Mouse (Mus musculus) cerebellum, adult 11-12 months (tissue): ENCODE results near the gene Apeh.
"Not testable (repeated sequence)": the region's sequence is repeated elsewhere in the genome, so short reads cannot be mapped to it uniquely, and the experiment has no call there.

Experiments
- DNase-seq: peaks from one replicate; pipeline ENCODE4 v3.0.0; 2022

Gene Apeh

DNA sequence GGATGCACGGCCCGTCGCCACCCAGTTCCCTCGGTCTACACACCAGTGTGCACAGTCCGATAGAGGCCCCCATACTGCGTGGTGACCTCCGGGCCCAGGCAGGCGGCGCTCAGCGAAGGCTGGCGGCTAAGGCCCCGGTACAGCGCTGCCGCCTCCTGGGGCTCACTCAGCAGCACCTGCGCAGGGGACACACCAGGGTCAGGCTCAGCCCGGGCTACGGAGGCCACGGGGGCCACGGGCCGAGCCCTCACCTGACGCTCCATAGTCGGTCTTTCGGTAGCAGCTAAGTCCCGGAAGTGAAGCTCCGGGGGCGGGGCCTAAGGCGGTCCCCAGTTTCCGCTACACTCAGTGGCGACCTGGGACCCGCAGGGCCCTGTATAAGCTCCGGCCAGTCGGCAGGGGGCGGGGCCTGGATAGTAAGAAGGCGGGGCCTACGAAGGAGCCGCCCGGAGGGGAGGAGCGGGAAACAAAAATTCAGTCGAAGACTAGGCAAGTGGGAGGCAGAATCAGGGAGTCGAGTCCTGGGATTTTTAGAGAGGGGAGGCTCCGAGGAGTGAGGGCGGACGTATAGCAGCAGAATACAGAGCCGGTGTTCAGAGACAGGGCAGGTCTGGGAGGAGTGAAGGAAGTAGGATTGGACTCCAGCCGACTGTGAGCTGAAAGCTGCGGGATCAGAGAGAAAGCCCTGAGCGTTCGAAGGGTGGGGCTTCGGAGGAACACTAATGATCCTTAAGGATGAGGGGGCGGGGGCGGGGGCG is at the start of gene Apeh:
Gene Apeh, minus strand, starts transcription at position 423 of the 758 bp plus-strand sequence.
- peak; percentile 95 for DNase-seq

DNA sequence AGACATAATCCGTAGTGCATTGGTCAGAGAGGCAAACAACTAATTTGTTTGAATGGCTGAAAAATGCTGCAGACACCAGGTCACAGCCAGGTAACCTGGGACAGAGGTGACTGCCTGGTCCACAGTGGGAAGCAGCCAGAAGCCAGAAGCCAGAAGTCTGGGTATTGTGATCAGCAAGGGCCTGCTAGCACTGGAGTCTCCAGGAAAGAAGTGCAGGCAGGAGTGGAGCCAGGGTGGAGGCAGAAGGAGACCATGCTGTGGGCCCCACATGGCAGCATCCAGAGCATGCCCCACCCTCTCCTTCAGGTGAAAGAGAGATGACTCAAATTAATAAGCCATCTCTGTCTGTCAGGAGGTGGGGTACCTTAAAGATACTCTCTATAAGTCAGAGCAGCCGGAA is 49.1 kb upstream of the Apeh start:
- peak; percentile 59 for DNase-seq

DNA sequence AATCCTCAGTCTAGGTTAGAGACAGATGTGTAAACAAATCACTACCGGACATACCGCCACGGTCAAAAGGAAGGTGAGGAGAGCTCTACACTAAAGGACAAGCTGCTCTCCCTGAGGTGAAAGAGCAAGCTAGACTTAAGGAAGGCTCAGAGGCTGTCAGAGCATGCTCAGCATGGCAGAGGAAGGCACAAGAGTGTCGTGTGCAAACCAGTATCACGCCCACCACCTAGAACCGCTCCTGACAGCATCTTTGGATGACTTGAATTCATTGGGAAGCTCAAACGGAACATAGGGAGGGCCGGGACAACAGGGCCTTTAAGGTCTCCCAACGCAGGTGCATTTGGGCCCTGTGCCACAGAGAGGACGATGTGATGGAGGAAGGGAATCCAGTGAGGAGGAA is 47.0 kb upstream of the Apeh start:
- DNase-seq, result peak; percentile 49

DNA sequence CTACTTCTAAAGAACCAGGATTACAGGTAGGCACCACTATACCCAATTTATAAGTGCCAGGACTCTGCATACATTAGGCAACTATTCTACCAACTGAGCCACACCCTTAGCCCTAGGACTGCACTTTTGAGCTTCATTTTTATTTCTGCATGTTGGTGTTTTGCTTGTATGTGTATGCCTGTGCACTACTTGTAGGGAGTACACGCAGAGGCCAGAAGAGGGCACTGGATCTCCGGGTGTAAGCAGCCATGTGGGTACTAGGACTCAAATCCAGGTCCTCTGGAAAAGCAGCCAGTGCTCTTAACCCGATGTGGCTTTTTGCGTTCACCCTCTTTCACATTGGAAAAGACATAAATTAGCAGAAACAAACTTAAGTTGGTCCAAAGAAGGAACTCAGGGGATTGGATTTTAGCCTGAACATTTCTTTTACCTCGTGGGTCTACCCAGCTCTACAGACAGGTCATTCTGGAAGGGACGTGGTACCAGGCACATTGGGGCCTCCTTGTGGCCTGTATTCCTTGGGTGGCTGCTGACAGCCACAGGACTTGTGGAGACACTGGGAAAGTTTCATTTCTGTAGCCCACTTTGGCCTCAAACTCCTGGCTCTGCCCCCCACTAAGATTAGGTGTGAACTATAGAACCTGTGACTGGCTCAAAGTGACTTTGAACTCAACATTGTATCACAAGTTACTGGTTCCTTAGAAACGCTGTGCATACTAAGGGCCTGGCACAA is 45.7 kb upstream of the Apeh start:
- peak; percentile 76 for DNase-seq

DNA sequence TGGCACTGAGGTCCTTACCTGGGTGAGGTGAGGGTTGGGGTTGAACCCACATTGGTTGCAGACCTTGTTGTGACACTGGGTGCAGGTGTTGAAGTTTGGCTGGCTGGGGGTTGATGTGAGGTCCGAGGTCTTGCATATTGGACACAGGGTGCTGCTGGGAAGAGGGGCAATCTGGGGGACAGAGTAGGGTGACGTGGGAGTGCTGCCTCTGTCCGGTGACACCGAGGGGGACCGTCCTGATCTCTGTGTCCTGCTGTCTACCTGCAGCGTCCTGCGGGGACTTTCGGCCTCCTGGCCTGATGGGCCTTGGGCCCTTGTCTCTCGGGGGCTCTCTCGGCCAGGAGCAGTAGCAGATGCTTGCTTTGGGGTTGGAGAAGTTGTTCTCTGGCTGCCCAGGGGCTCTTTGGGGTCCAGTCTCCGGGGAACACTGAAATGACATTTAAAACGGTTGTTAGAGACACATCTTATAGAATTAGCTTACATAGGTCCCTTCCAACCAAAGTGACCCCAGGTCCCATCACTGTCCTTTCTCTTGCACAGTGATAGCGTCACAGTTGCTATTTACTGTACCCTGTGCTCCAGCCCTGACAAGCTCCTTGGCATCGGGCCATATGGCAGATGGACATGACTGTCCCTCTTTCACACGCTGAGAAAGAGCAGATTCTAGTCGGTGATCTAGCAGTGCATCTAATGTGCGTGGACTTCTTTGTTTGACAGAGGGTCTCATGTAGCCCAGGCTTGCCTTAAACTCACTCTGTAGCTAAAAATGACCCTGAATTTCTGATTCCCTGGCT is 45.0 kb upstream of the Apeh start:
- DNase-seq, result peak; percentile 95

DNA sequence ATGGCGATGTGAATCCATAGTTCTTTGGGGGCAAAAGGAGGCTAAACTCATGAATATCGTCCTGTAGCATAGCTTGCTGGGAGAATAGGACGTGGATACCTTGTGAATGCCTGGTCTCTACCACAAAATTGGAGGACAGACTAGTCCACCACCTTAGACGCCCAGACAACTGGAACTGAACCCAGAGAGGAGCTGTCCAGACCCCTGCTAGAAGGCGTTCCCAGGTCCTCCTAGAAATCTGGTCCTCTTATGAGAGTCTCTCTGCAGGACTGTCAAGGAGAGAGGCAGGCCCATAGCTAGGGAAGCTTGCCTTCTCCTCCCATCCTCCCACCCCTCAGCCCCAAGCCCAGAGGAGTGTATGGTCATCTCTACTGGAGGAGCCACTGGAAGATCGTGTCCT is 43.7 kb upstream of the Apeh start:
- DNase-seq, result no peak

DNA sequence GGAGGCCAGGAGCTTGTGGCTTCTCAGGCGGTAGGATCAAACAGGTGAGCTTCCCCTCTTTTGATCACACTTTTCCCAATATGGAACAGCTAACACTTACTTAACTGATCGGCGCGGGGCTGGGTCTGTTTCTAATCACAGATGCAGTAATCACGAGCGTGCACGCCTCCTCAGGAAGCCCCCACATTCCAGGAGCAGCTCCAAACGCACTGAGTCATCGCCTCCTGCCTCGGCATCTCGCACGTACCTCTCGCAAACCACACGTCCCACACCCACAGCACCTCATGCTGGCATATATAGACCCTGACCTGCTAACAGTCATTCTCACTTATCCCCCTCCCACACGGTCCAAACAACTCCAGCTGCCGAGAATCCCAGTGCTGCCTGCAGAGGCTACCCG is 43.1 kb upstream of the Apeh start:
- DNase-seq, result no peak

DNA sequence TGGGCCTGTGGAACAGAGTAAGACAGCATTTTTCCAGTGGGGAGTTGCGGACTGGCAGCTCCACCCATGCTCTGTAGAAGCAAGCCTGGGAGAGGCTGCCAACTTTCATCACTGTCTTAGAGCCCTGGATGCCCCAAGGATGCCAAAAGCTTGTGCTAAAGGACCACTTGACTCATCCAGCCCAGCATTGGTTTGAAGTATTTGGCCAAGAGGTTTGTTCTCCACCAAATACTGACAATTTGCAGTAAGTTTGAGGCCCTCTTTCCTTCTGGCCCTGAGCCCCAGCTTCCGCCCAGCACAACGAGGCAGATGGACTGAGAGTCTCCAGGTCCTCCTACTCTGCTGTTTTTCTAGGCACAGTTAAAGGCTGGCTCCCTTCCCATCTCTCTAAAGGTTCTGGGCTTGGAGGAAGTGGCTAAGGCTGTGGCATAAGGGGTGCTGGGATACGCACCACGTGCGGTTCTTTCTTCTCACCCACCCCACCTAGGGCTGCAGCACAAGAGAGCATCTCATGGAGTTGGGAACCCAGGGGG is 42.6 kb upstream of the Apeh start:
- peak; percentile 90 for DNase-seq

DNA sequence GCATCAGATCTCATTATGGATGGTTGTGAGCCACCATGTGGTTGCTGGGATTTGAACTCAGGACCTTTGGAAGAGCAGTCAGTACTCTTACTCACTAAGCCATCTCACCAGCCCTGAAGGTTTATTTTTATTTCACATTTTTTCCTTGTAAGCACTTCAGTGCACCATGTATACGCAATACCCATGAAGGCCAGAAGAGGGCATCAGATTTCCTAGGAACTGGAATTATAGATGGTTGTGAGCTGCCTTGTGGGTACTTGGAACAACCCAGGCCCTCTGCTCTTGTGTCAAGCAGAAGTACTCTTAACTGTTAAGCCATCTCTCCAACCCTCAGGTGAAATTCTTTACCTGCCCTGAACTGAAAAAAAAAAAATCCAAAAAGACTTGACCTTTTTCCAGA is 41.8 kb upstream of the Apeh start:
- DNase-seq, result peak; percentile 68

DNA sequence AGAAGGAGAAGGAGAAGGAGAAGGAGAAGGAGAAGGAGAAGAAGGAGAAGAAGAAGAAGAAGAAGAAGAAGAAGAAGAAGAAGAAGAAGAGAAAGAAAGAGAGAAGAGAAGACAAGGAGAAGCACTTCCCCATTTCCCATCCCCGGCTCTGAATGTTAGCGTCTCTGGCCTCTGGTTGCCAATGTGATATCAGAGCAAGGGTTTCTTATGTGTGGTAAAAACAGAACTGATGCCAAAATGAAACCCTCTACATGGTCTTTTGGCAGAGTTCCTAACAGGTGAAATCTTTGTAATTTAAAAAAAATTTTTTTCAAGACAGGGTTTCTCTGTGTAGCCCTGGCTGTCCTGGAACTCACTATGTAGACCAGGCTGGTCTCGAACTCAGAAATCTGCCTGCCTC is 41.3 kb upstream of the Apeh start:
- DNase-seq, result not testable (repeated sequence)

DNA sequence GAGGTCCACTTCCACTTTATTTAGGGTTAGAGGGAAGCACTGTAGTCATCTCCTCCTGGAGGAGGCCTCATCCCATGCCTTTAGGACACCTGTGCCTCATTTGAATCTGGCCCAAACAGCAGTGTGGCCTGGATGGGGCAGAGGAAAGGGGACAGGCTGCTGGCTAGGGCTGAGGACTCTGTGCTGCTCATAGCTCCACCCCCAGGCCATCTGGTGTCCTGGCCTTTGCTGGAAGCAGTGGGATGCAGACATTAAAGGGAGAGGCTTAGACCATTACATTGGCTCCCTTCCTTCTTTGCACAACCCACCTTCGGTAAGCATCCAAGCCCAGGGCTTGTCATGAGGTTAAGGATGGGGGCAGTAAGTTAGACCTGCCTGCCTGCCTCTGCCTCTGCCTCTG is 39.1 kb upstream of the Apeh start:
- peak; percentile 94 for DNase-seq

DNA sequence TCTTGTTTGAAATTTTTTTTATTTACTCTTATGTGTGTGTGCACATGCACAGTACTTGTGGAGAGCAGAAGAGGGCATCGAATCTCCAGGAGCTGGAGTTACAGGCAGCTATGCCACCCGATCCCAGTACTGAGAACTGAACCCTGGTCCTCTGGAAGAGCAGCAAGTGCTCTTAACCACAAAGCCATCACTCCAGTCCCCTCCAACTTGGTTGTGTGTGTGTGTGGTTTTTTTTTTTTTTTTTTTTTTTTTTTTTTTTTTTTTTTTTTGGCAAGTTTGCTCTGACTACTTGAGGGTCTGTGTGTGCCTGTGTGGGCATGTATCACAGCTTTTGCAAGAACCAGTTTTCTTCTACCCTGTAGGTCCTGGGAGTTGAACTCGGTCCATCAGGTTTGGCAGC is 38.0 kb upstream of the Apeh start:
- DNase-seq, result no peak

DNA sequence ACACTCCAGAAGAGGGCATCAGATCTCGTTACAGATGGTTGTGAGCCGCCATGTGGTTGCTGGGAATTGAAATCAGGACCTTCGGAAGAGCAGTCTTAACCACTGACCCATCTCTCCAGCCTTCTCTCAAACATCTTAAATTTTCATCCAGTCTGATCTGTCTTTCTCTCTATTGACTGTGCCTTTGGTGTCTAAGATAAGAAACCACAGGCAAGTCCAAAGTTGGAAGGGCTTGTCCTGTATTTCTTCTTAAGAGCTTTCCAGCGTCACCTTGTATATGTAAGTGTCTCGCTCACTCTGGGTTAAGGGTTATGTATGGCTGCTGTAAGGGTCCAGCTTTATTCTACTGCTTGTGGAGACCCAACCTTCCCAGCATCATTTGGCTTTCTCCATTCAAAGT is 37.1 kb upstream of the Apeh start:
- DNase-seq, result no peak

DNA sequence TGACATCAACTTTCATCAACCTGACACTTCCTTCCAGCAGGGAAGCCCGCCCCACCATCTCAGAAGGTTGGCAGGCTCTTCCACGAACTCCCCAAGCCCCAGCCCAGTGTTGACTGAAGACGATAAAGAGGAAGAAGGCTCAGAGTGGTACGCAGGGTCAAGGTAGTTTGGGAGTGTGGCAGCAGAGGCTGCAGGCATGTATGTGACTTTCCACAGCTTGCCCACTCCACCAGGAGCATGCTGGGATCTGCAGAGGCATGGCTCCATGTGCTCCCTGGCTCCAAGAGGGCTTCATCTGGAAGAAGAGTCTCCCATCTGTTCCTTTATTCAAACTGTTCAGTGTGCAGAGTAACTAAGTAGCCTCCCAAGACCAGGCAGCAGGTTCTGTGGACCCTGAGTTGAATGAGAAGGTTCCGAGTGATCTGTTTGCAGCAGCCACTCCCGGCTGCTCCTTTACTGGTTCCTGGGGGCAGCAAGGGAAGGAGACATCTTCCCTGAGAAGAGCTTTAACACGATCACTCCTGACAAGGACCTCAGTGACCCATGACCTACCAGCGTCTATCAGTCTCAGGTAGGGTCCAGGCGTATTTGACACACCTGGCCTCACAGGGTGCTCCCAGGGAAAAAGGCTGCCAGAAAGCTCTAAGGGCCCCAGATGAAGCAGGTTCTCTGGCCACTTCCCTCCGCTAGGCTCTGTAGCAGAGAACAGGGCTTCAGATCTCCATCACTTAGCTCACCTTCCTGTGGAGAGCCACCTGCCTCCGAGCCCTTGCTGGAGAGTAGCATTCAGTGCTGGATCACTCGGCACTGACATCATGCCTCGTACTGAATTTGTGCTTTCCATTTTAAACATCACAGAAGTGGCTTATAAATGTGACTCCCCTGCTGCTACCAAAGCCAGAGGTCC is 34.9 kb upstream of the Apeh start:
- peak; percentile 76 for DNase-seq

DNA sequence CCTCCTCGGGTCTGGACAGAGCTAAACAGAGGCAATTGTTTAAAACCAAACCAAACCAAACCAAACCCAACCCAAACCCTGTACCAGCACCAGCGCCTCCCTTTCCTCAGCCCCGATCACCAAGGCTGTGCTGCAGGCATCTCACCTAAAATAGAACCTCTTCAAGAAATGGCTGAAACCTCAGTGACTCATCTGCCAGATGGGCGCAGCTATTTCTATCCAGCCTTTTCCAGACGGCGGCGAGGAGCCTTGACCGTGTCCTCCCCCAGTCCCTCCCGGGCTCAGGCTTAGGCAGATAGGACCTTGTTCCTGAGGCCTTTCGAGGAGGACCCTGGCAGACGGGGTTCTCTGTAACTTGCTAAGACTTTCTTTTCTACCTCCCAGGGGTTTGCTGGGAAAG is 33.8 kb upstream of the Apeh start:
- peak; percentile 56 for DNase-seq

DNA sequence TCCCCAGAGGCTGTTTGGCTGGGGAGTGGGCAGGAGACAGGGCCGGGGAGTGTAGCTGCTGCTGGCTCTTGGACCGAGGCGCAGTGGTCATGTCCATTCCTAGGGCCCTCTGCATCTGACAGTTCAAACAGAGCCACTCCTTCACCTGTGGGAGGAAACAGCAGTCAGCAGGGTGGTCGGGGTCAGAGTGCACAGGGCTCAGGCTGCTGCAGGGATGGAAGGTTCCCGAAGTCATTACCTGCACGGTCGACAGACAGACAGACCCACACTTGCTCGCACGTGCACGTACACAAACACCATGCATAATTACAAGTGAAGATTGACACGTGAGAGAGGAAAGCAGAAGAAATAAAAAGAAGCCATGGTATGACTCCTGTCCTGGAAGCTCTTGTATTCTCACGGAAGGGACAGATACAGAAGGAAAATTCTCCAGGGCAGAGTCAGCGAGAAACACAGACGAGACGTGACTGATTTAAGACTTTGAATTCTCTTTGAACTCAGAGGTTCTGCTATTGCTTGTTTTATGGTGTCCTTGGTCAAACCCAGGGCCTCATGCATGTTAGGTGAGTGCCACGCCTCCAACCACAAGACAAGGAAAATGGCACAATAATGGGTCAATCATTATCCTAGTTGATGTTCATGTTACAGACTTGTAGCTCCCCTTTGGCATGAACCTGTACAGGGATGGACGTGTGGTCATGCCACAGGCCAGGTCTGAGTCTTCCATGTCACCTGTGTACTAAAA is 32.2 kb upstream of the Apeh start:
- no peak for DNase-seq

DNA sequence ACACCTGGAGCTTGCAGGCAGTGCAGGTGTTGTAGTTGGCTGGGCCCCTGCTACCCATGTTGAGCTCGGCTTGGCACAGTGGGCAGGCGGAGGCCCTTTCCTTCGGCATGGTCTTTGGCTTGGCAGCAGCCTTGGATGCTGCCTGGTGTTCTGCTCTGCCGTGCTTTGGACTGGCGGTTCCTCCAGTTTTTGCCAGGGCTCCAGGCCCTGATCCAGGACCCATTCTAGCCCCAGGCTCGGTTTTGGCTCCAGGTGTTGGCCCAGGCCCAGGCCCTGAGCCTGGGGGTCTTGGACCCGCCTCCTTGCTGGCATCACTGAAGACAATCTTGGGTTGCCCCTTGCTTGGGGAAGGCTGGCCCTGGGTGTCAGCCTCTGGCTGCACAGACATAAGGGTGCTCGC is 31.3 kb upstream of the Apeh start:
- peak; percentile 65 for DNase-seq

DNA sequence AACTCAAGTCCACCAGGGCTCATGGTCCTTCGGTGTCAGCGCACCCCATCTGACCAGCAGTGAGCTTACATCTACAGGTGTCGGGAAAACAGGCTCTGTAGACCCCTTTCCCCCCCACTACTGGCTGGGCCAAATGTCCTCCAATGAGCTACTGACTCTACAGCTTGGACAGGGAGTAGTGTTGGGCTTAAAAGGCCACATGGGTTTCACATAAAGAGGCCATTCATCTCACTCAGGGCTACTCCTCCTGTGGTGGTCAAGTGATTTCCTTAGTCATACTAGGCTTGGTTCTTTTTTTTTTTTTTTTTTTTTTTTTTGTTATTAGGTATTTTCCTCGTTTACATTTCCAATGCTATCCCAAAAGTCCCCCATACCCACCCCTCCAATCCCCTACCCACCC is 29.5 kb upstream of the Apeh start:
- DNase-seq, result no peak

DNA sequence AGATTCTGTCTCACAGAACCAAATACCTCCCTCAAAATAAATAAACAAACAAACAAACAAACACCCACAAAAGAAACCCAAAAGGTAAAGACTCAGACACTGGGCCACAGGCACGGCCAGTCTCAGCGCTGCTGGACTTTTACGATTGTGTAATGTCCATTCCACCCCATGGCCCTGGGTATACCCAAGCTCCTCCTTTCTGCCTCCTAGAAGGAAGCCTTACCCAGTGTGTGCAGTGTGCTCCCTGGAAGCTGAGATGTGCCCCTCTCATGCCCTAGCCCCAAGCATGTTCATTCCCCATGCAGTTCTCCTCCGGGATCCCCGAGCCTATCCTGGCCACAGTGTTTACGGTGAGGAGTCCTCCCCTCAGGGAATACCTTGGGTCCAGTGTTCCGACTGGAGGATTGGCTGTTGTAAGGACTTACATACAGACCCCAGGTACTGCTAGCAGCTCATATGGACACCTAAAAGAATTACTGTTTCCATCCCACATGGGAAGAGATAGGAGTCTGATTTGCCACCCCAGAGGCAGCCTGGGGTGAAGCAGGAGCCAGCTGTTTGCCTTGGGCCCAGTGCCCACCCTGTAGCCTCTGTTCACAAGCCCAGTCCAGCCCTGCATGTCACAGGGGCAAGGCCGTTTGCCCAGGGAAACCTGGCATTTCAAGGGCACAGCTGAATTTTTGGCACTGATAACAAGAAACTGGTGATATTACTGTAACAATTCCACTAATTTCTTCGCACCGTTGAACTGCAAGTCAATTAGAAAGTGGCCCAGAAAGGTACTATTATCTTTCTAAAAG is 27.0 kb upstream of the Apeh start:
- DNase-seq, result no peak

DNA sequence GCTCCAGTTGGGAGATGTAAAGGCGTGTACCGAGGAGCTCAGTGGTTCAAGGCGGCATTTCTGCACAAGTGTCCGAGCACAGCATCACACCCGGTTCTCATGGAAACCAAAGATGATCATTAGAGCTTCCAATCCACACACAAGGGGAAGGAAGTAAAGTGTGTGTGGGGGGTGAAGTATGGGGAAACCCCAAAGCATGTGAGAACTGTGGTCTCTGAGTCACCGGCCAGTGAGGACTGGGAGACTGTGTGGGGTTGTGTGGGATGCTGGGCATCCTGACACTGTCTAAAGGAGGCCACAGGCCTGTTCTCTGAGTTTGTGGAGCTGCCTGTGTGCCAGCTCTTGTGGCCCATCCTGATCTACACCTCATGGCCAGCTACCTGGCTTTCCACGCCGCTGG is 26.3 kb upstream of the Apeh start:
- no peak for DNase-seq

DNA sequence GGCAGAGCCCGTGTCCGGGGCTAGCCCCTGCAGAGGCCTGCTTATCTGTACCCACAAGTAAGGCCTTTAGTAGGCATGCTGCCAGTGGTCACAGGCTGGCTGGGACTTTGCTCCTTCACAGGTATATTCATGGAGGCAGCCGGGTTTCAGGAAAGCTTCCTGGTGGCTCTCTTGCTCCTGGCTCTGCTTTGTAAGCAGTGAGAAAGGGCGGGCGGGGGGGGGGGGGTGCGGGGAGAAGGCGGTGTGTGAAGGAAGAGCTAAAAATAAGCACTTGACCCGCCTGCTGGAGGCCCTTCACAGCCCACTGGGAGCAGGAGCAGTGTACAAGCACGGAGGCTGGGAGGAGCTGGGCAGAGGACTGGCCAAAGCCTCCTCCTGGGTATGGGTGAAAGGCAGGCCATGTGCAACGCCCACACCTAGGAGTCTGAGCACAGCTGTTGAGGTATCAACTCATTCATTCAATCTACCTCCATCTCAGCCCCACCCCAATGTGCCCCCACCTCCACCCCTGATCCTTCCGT is 25.5 kb upstream of the Apeh start:
- DNase-seq, result peak; percentile 66
